Mouse (Mus musculus) MEL (cell line): ENCODE data around the gene Cdh4. TPM values are rescaled to one million over a fixed set of nuclear protein-coding genes. Genes with fewer than 3 reads are reported as not detected.

Source experiments
- DNase-seq: peaks from one replicate; pipeline ENCODE4 v3.0.0; 2011; ENCODE audit warnings: low read depth, low spot score
- H3K27ac ChIP-seq: 2 replicates; pipeline ENCODE4 v1.5.1; 2012; ENCODE audit warnings: low read depth, mild to moderate bottlenecking, control low read depth, low read length, moderate library complexity; ENCODE audit not compliant: control insufficient read depth
- H3K27me3 ChIP-seq, 2 experiments: fragments of 150-350 bp in 1 of 2; sonication (generic) in 1 of 2; 2 replicates each; pipeline ENCODE4 v1.6.1; 2012; ENCODE audit warnings: low read length in 2 of 2, mild to moderate bottlenecking in 2 of 2, improper control_type of control experiment in 1 of 2, moderate library complexity in 1 of 2; ENCODE audit not compliant: insufficient read depth in 2 of 2, control insufficient read depth in 1 of 2
- H3K36me3 ChIP-seq, 2 experiments: 2 replicates each; pipeline ENCODE4 v1.6.1; 2012 to 2014; ENCODE audit warnings: low read length in 2 of 2, improper control_type of control experiment in 1 of 2, inconsistent platforms in 1 of 2, mild to moderate bottlenecking in 1 of 2; ENCODE audit not compliant: insufficient read depth in 2 of 2, control insufficient read depth in 1 of 2
- H3K4me1 ChIP-seq, 2 experiments: fragments of 150-350 bp in 1 of 2; sonication (generic) in 1 of 2; 2 replicates each; pipeline ENCODE4 v1.6.1; 2012; ENCODE audit warnings: low read length in 2 of 2, improper control_type of control experiment in 1 of 2, mild to moderate bottlenecking in 1 of 2; ENCODE audit not compliant: insufficient read depth in 2 of 2, control insufficient read depth in 1 of 2
- H3K4me3 ChIP-seq, 2 experiments: fragments of 150-350 bp in 1 of 2; sonication (generic) in 1 of 2; 2 replicates each; pipeline ENCODE4 v1.5.1; 2012; ENCODE audit warnings: low read depth in 2 of 2, low read length in 2 of 2, mild to moderate bottlenecking in 2 of 2, moderate library complexity in 2 of 2, control low read depth in 1 of 2, improper control_type of control experiment in 1 of 2; ENCODE audit not compliant: control insufficient read depth in 1 of 2, insufficient read depth in 1 of 2
- H3K79me2 ChIP-seq: 2 replicates; pipeline ENCODE4 v1.6.1; 2012; ENCODE audit warnings: mild to moderate bottlenecking, low read length, moderate library complexity; ENCODE audit not compliant: control insufficient read depth, poor library complexity, insufficient read depth
- H3K9ac ChIP-seq: 2 replicates; pipeline ENCODE4 v1.6.1; 2012; ENCODE audit warnings: low read depth, mild to moderate bottlenecking, control low read depth, low read length, moderate library complexity; ENCODE audit not compliant: control insufficient read depth, poor library complexity, severe bottlenecking
- H3K9me3 ChIP-seq: fragments of 150-350 bp; sonication (generic); replicated peaks from 2 replicates; pipeline ENCODE4 v1.6.1; 2012; ENCODE audit warnings: mild to moderate bottlenecking, low read length, improper control_type of control experiment, moderate library complexity; ENCODE audit not compliant: insufficient read depth
- BHLHE40 ChIP-seq: IDR thresholded peaks from 2 replicates; pipeline ENCODE4 v1.6.1; 2012; ENCODE audit warnings: low read depth, mild to moderate bottlenecking, inconsistent platforms, low read length, improper control_type of control experiment, borderline replicate concordance
- EP300 ChIP-seq, 2 experiments: IDR thresholded peaks; 2 replicates each; pipeline ENCODE4 v1.6.1; 2011; ENCODE audit warnings: improper control_type of control experiment in 2 of 2, low read length in 2 of 2, low read depth in 1 of 2, mild to moderate bottlenecking in 1 of 2
- ETS1 ChIP-seq: IDR thresholded peaks from 2 replicates; pipeline ENCODE4 v1.6.1; 2012; ENCODE audit warnings: low read depth, mild to moderate bottlenecking, inconsistent platforms, low read length, improper control_type of control experiment, moderate library complexity
- HCFC1 ChIP-seq: IDR thresholded peaks from 2 replicates; pipeline ENCODE4 v1.6.1; 2012; ENCODE audit warnings: low read depth, mild to moderate bottlenecking, inconsistent platforms, low read length, improper control_type of control experiment, moderate library complexity
- JUND ChIP-seq: IDR thresholded peaks from 2 replicates; pipeline ENCODE4 v1.6.1; 2011; ENCODE audit warnings: low read depth, mild to moderate bottlenecking, improper control_type of control experiment, low read length
- KAT2A ChIP-seq: conservative IDR thresholded peaks from 2 replicates; pipeline ENCODE4 v1.6.1; 2012; ENCODE audit warnings: low read depth, low read length, improper control_type of control experiment, inconsistent platforms
- MAFK ChIP-seq: IDR thresholded peaks from 2 replicates; pipeline ENCODE4 v1.6.1; 2011; ENCODE audit warnings: low read depth, mild to moderate bottlenecking, low read length, improper control_type of control experiment, borderline replicate concordance
- MEF2A ChIP-seq: IDR thresholded peaks from 2 replicates; pipeline ENCODE4 v1.6.1; 2014; ENCODE audit warnings: low read depth, mild to moderate bottlenecking, inconsistent platforms, low read length, improper control_type of control experiment; ENCODE audit not compliant: poor library complexity, insufficient replicate concordance, severe bottlenecking; ENCODE audit errors: extremely low read depth
- NELFE ChIP-seq: IDR thresholded peaks from 2 replicates; pipeline ENCODE4 v1.6.1; 2011; ENCODE audit warnings: low read depth, low read length, improper control_type of control experiment
- POLR2A ChIP-seq, 2 experiments: IDR thresholded peaks; 2 replicates each; pipeline ENCODE4 v1.6.1; 2011 to 2012; ENCODE audit warnings: low read length in 2 of 2, mild to moderate bottlenecking in 2 of 2, control low read depth in 1 of 2, improper control_type of control experiment in 1 of 2, low read depth in 1 of 2, moderate library complexity in 1 of 2; ENCODE audit not compliant: control insufficient read depth in 1 of 2, insufficient read depth in 1 of 2, poor library complexity in 1 of 2
- POLR2AphosphoS5 ChIP-seq: IDR thresholded peaks from 2 replicates; pipeline ENCODE4 v1.6.1; 2012; ENCODE audit warnings: low read depth, borderline replicate concordance, mild to moderate bottlenecking, inconsistent platforms, low read length, moderate library complexity, mixed read lengths
- RAD21 ChIP-seq: IDR thresholded peaks from 2 replicates; pipeline ENCODE4 v1.6.1; 2011; ENCODE audit warnings: mild to moderate bottlenecking, low read depth, low read length, improper control_type of control experiment
- SMC3 ChIP-seq: IDR thresholded peaks from 2 replicates; pipeline ENCODE4 v1.6.1; 2011; ENCODE audit warnings: low read depth, low read length, improper control_type of control experiment
- TAL1 ChIP-seq: IDR thresholded peaks from 2 replicates; pipeline ENCODE4 v1.6.1; 2012; ENCODE audit warnings: mild to moderate bottlenecking, inconsistent platforms, low read length, moderate library complexity, mixed read lengths
- TBP ChIP-seq: IDR thresholded peaks from 2 replicates; pipeline ENCODE4 v1.8.0; 2011; ENCODE audit warnings: low read depth, low read length, improper control_type of control experiment
- TCF12 ChIP-seq: IDR thresholded peaks from 2 replicates; pipeline ENCODE4 v1.6.1; 2014; ENCODE audit warnings: low read depth, mild to moderate bottlenecking, inconsistent platforms, low read length, improper control_type of control experiment, moderate library complexity
- UBTF ChIP-seq: IDR thresholded peaks from 2 replicates; pipeline ENCODE4 v1.6.1; 2012; ENCODE audit warnings: low read depth, mild to moderate bottlenecking, inconsistent platforms, low read length, improper control_type of control experiment, moderate library complexity, borderline replicate concordance; ENCODE audit not compliant: insufficient read depth
- USF1 ChIP-seq: IDR thresholded peaks from 2 replicates; pipeline ENCODE4 v1.6.1; 2014; ENCODE audit warnings: low read depth, mild to moderate bottlenecking, inconsistent platforms, low read length, improper control_type of control experiment, moderate library complexity
- ZC3H11A ChIP-seq: IDR thresholded peaks from 2 replicates; pipeline ENCODE4 v1.6.1; 2012; ENCODE audit warnings: low read depth, mild to moderate bottlenecking, inconsistent platforms, low read length, improper control_type of control experiment
- ZMIZ1 ChIP-seq: IDR thresholded peaks from 2 replicates; pipeline ENCODE4 v1.6.1; 2012; ENCODE audit warnings: low read depth, mild to moderate bottlenecking, inconsistent platforms, low read length, improper control_type of control experiment, moderate library complexity
- ZNF384 ChIP-seq: IDR thresholded peaks from 2 replicates; pipeline ENCODE4 v1.6.1; 2012; ENCODE audit warnings: low read depth, mild to moderate bottlenecking, inconsistent platforms, low read length, improper control_type of control experiment
- polyA plus RNA-seq, 2 experiments: library from polyadenylated mRNA; stranded (reverse) in 1 of 2; unstranded in 1 of 2; fragments of >175 nt in 1 of 2; fragments of >200 nt in 1 of 2; gene quantifications; 2 replicates each; pipeline versions ENCODE4 v1.2.1 to v1.2.4; 2012; ENCODE audit warnings: low replicate concordance in 2 of 2, low read depth in 1 of 2; ENCODE audit not compliant: insufficient read length in 2 of 2, insufficient read depth in 1 of 2, missing spikeins in 1 of 2
- total RNA-seq: library from RNA; depleted of rRNA; stranded (reverse); fragments of 300-350 nt; gene quantifications from 2 replicates; pipeline ENCODE4 v1.2.3, GENCODE M21; 2012

The Cdh4 gene
- total and polyA plus RNA-seq, 3 experiments: not detected

DNA sequence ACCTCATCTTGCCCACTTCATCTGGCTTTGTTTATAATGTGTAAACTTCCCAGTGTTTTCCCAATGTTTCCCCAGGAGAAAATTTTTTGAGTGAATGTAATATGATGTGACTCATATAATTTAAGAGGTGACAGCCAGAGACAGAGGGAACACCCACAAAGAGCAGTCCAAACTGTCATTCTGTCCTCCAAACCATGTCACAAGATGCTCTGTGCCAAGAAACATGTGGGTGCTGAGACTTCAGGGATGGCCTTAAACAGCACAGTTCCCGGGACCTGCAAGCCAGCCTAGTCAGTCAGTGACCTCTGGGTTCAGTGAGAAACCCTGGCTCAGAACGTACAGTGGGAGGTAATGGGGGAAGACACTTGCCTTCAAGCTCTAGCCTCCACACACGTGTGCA lies 247.5 kb downstream of the Cdh4 start:
- TF ChIP-seq TCF12 (no peak), POLR2AphosphoS5 (no peak), RAD21 (no peak), TAL1 (no peak), MEF2A (no peak), ZC3H11A (no peak), SMC3 (no peak), NELFE (no peak), POLR2A (IDR thresholded peaks at IDR 0.05; ENCODE audit: control insufficient read depth in 1 of 2, insufficient read depth in 1 of 2, low read depth in 1 of 2, low read length in 2 of 2, poor library complexity in 1 of 2) (no peak)

DNA sequence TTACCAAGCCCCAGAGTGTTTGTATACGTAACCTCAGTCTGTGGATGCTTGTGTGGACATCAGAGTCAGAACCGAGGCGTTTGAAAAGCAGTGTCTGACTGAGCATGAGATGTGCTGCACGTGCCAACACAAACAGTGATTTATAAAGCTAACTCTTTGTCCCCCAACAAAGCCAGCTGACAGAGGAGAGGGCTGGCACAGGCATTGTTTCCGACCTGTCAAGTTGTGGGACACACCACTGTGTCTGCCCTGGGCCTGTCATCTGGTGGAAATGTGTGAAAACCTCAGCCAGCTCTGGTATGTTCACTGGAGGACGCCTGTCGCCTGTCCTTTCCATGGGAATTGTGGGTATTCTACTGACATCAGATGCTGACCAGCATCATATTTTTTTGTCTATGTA lies 248.3 kb downstream of the Cdh4 start:
- Histone ChIP-seq H3K36me3 (no peaks in the 10 kb centered on the region), H3K79me2 (no peaks in the 10 kb centered on the region), H3K9ac (no peak overlapping the region), H3K4me3 (no peak overlapping the region), H3K27me3 (no peaks in the 10 kb centered on the region), H3K27ac (no peak overlapping the region), H3K4me1 (no peaks in the 10 kb centered on the region), H3K9me3 (no peaks in the 10 kb centered on the region)
- no peak for DNase-seq
- TF ChIP-seq EP300 (IDR thresholded peaks at IDR 0.05; ENCODE audit: low read depth in 1 of 2, low read length in 2 of 2): no peak
- no peak for TF ChIP-seq UBTF
- no peak for TF ChIP-seq BHLHE40
- no peak for TF ChIP-seq JUND
- no peak for TF ChIP-seq ZNF384
- TF ChIP-seq MAFK: no peak
- TF ChIP-seq ETS1: no peak
- no peak for TF ChIP-seq HCFC1
- no peak for TF ChIP-seq POLR2AphosphoS5
- TF ChIP-seq KAT2A: no peak
- no peak for TF ChIP-seq ZMIZ1
- no peak for TF ChIP-seq TBP
- no peak for TF ChIP-seq USF1

More for the DNA sequence above, 247.5 kb downstream of the Cdh4 start:
- Histone ChIP-seq H3K4me3 (no peak overlapping the region), H3K27ac (no peak overlapping the region), H3K9me3 (no peaks in the 10 kb centered on the region), H3K27me3 (no peaks in the 10 kb centered on the region), H3K9ac (no peak overlapping the region), H3K36me3 (no peaks in the 10 kb centered on the region), H3K79me2 (no peaks in the 10 kb centered on the region), H3K4me1 (no peaks in the 10 kb centered on the region)
- no peak for DNase-seq
